Mouse (Mus musculus): Measurements from ENCODE around the gene Eda2r. TPM values are rescaled to one million over a fixed set of nuclear protein-coding genes. Genes with fewer than 3 reads are reported as not detected.

Gene Eda2r
- 1.4 and 1.5 TPM in 2 replicates for polyA plus RNA-seq (2015; fragmentation: Nextera tagmentation; extraction: Ambion mirVana)

DNA sequence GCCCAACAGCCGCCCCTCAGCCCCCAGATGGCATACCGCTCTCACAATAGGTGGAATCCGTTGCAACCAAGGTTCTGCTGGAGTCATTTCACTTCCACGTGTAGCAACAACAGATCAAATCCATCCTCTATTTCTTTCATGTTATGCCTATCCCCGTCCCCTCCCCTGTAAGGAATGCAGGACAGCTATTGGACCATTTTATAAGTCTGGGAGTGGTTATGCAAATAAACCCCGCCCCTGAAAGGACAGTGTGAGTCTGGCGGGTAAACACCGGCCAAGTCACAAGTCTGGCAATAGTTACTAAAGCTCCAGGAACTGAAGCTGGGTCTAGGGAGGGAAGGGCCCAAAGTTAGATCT is at the start of gene Eda2r:
TSS of gene Eda2r (minus strand) at position 152 of the 357 bp plus-strand sequence.
- Histone ChIP-seq H3K27ac (no peak within 1 kb of the TSS), H3K36me3 (ENCODE audit: poor library complexity, severe bottlenecking) (no peaks in the 10 kb centered on the region), H3K4me2 (peak within 1 kb of the TSS; percentile 49), H3K9ac (no peak within 1 kb of the TSS; the same call in 1 of the 2 replicates), H3K27me3 (no peaks in the 10 kb centered on the region), H3K4me1 (no peaks in the 10 kb centered on the region), H3K4me3 (peak within 1 kb of the TSS; percentile 26), H3K9me3 (replicated peaks) (no peaks in the 10 kb centered on the region)
- peak; percentile 95 for ATAC-seq
- WGBS: 13% methylated on average over 8 of the region's 8 CpGs

DNA sequence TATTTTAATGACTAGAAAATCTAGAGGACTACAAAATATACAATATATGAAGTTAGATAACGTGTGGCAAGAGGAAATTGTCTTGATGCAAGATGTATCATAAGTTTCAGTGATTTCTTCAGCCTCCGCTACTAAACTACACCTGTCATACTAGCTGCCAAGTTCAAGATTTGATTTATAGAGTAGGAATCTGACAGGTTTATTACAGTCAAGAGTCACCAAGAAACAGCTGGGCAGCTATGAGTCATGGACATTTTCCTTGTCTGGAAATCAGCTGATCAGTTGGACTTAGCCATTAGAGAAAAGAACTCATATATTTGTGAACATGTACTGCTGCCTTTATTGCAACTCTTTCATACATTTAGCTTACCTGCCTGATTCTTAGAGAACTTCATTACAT is 20.9 kb upstream of the Eda2r start:
- WGBS: 81% methylated on average over 2 of the region's 2 CpGs
- H3K4me2 ChIP-seq: no peak overlapping the region
- H3K36me3 ChIP-seq (ENCODE audit: poor library complexity, severe bottlenecking): no peaks in the 10 kb centered on the region
- H3K9ac ChIP-seq: no peak overlapping the region
- ATAC-seq: no peak
- no peak overlapping the region for H3K27ac ChIP-seq
- H3K4me3 ChIP-seq: no peak overlapping the region
- no peaks in the 10 kb centered on the region for H3K9me3 ChIP-seq (replicated peaks)
- no peaks in the 10 kb centered on the region for H3K27me3 ChIP-seq
- H3K4me1 ChIP-seq: no peaks in the 10 kb centered on the region

DNA sequence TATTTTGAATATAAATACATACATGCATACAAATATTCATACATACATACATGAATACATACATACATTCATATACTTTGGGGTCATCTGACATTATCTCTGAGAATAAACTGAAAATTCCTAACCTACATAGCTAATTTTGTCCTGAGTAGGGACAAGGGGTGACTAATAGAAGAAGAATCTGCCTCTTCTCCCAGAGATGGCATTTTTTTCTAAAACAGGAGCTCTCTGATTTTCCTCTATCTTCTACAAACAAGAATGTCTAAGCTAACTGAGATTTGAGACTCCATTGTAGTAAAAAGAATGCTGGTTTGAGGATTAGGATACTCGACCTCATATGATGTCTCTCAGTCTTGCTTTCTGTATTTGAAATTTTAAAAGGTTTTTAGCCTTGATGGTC is 1.1 kb upstream of the Eda2r start:
- Histone ChIP-seq H3K9me3 (replicated peaks) (no peaks in the 10 kb centered on the region), H3K27me3 (no peaks in the 10 kb centered on the region), H3K4me1 (no peaks in the 10 kb centered on the region), H3K36me3 (ENCODE audit: poor library complexity, severe bottlenecking) (no peaks in the 10 kb centered on the region), H3K4me2 (no peak overlapping the region), H3K4me3 (no peak overlapping the region), H3K27ac (no peak overlapping the region), H3K9ac (no peak overlapping the region)
- no peak for ATAC-seq
- WGBS: 66% methylated on average over 1 of the region's 1 CpGs

DNA sequence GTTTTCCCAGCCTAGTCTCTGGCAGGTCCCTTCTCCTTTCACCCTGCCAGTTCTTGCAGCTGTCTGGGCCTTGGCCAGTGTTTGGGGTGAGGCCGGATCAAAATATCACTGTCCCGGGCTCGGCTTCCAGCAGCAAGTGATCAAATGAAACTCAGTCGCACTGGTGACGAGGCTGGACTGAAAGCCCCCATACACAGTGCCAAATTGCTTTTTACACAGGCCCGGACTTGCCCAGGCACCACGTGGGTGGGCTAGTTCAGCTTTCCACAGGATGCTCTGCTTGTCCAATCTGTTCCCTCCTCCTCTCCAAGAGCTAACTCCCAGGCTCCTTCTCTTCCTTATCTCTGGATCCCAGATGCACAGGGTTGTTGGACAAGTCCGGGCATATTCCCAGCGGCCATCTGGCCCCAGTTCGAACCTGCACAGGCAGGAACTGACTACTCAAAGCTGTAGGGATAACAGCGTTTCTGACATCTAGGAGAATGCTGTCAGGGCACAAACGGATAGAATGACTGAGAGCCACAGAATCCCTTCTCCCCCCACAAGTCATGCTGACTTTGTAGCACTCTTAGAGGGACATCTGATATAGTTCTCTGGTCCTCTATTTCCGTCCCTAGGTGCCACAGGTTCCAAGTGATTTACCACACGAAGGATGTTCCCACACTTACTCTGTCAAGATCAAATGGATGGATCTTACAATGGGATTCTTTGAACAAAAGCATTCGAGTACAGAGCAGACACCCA is 523 bp downstream of the Eda2r start:
- WGBS: 30% methylated on average over 15 of the region's 15 CpGs
- ATAC-seq: peak; percentile 89

DNA sequence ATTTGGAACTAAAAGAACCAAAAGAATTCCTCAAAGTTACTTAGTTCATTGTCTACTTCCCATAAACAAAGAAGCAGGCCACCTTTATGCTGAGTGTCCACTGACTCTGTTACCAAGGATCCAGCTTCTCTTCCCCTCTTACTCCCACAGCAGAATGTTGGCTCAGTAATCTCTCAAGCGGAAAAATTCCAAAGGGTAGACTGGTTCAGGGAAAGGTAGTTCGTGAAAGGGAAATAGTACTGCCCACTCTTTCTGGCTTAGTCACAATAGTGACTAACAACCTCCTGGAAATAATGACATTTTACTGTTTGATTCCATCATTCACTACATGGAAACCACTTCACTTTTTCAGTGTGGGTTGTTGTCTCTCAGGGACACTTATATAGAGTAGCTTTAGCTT is 4.2 kb downstream of the Eda2r start:
- ATAC-seq: no peak
- Histone ChIP-seq H3K9me3 (replicated peaks) (no peaks in the 10 kb centered on the region), H3K9ac (no peak overlapping the region), H3K4me3 (no peak overlapping the region), H3K36me3 (ENCODE audit: poor library complexity, severe bottlenecking) (no peaks in the 10 kb centered on the region), H3K4me1 (no peaks in the 10 kb centered on the region), H3K27ac (no peak overlapping the region), H3K4me2 (no peak overlapping the region), H3K27me3 (no peaks in the 10 kb centered on the region)
- 48% methylated on average over 2 of the region's 2 CpGs for WGBS

More for the DNA sequence above, 523 bp downstream of the Eda2r start:
- H3K4me3 ChIP-seq: peak overlapping the region; percentile 26
- no peak overlapping the region; the same call in 1 of the 2 replicates for H3K9ac ChIP-seq
- H3K4me2 ChIP-seq: peak overlapping the region; percentile 49
- no peak overlapping the region for H3K27ac ChIP-seq
- H3K4me1 ChIP-seq: no peaks in the 10 kb centered on the region
- no peaks in the 10 kb centered on the region for H3K27me3 ChIP-seq
- no peaks in the 10 kb centered on the region for H3K9me3 ChIP-seq (replicated peaks)
- H3K36me3 ChIP-seq (ENCODE audit: poor library complexity, severe bottlenecking): no peaks in the 10 kb centered on the region

DNA sequence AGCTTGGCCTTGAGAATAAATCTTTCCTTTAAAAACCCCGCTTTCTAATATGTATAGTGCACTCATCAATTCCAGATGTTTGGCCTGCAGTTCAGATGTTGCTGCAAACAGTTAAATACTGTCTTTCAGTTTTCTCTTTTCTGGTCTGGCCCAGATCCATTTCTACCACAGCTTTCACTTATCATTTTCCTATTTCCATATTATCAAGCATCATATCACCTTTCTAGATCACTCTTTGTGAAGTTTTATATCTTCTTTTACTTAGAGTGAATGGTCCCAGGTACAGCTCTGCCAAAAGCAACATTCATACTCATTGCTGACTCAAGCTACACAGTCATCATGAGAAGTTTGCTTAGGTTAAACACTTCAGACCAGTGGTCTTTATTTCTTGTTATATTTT is 7.8 kb downstream of the Eda2r start:
- ATAC-seq: no peak
- H3K4me2 ChIP-seq: no peak overlapping the region
- no peaks in the 10 kb centered on the region for H3K4me1 ChIP-seq
- H3K36me3 ChIP-seq (ENCODE audit: poor library complexity, severe bottlenecking): no peaks in the 10 kb centered on the region
- H3K4me3 ChIP-seq: no peak overlapping the region
- no peak overlapping the region for H3K27ac ChIP-seq
- H3K27me3 ChIP-seq: no peaks in the 10 kb centered on the region
- no peaks in the 10 kb centered on the region for H3K9me3 ChIP-seq (replicated peaks)
- WGBS: 85% methylated on average over 1 of the region's 1 CpGs
- no peak overlapping the region for H3K9ac ChIP-seq

DNA sequence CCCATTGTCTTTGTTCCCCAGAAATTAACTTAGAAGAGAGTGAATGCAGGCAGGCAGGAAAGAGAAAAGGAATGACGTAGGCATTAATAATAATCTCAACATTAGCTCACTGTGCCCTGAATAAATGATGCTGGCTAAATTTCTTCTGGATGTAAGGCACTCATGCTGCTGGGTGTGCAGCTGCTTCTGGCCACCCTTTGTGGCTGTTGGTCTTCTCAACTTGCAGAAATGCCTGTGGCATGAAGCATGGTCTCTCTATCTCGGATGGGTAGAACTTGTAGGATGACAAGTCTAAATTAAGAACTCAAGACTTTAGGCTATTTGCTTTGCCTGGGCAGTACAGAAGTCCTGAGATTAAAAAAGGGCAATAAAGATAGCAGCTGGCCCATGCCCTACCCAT is 8.3 kb downstream of the Eda2r start:
- Histone ChIP-seq H3K27ac (no peak overlapping the region), H3K4me1 (no peaks in the 10 kb centered on the region), H3K4me2 (no peak overlapping the region), H3K27me3 (no peaks in the 10 kb centered on the region), H3K9me3 (replicated peaks) (no peaks in the 10 kb centered on the region), H3K36me3 (ENCODE audit: poor library complexity, severe bottlenecking) (no peaks in the 10 kb centered on the region), H3K4me3 (no peak overlapping the region), H3K9ac (no peak overlapping the region)
- no peak for ATAC-seq
- 86% methylated on average over 2 of the region's 2 CpGs for WGBS

DNA sequence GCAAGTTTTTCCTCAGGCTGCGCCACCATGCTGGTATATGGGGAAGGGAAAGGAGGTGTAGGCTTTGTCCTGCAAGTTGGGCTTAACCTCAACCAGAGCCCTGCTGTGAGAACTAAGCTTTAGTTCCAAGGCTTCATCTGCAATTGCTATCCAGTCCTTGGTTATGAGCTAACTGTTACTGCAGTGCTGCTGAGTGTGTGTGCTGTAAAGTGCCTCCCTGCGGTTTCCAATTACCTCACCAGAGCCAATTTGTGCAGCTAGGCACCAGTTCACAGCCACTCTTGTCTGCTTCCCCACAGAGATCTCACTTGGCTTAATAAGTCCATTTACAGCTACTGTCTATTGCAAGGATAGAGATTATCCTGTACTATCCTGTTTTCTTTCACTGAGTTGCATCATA is 16.1 kb downstream of the Eda2r start:
- H3K9me3 ChIP-seq (replicated peaks): no peaks in the 10 kb centered on the region
- no peak for ATAC-seq
- H3K27ac ChIP-seq: no peak overlapping the region
- H3K4me2 ChIP-seq: no peak overlapping the region
- no peak overlapping the region for H3K9ac ChIP-seq
- H3K36me3 ChIP-seq (ENCODE audit: poor library complexity, severe bottlenecking): no peaks in the 10 kb centered on the region
- 28% methylated on average over 2 of the region's 2 CpGs for WGBS
- no peaks in the 10 kb centered on the region for H3K4me1 ChIP-seq
- H3K27me3 ChIP-seq: no peaks in the 10 kb centered on the region
- no peak overlapping the region for H3K4me3 ChIP-seq

DNA sequence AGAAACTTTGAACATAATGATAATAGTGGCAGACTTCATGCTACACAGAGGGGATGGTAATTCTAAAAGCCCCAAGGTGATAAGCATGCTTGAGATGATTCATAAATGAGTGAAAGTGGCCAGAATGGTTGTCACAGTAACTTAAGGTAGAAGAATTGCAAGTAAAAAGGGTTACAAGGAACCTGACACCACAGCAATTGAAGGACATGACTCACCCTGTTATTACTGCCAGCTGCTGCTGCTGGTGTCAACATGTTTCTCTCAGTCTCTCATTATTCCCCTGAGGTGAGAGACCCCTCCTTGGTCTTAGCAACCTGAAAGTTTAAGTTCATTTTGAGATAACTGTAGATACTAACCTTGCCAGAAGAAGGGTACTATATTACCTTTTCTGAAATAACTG is 49.1 kb downstream of the Eda2r start:
- H3K4me3 ChIP-seq: no peak overlapping the region
- H3K27me3 ChIP-seq: no peaks in the 10 kb centered on the region
- H3K9me3 ChIP-seq (replicated peaks): no peaks in the 10 kb centered on the region
- no peaks in the 10 kb centered on the region for H3K36me3 ChIP-seq (ENCODE audit: poor library complexity, severe bottlenecking)
- H3K27ac ChIP-seq: no peak overlapping the region
- H3K4me2 ChIP-seq: no peak overlapping the region
- H3K9ac ChIP-seq: no peak overlapping the region
- no peaks in the 10 kb centered on the region for H3K4me1 ChIP-seq
- ATAC-seq: no peak

Measured in forebrain, embryonic 13.5 days (tissue).